Mouse (Mus musculus): ENCODE data around the gene Esr1.

- TF ChIP-seq CTCF (IDR thresholded peaks at IDR 0.05; ENCODE audit: low read depth) (no peak), EP300 (IDR thresholded peaks at IDR 0.05; ENCODE audit: low read depth) (no peak)
These were observed 238.5 kb downstream of the Esr1 start for GRCm38 (mm10) chr10:4849881-4850280.
